Mouse (Mus musculus): ENCODE measurements around the gene Sertad1. TPM values are rescaled to one million over a fixed set of nuclear protein-coding genes. Genes with fewer than 3 reads are reported as not detected.
"Not testable (repeated sequence)": the region's sequence is repeated elsewhere in the genome, so short reads cannot be mapped to it uniquely, and the experiment has no call there.

Gene Sertad1
- polyA plus RNA-seq, 1 experiment from 2014 or later, result 41.0 TPM

DNA sequence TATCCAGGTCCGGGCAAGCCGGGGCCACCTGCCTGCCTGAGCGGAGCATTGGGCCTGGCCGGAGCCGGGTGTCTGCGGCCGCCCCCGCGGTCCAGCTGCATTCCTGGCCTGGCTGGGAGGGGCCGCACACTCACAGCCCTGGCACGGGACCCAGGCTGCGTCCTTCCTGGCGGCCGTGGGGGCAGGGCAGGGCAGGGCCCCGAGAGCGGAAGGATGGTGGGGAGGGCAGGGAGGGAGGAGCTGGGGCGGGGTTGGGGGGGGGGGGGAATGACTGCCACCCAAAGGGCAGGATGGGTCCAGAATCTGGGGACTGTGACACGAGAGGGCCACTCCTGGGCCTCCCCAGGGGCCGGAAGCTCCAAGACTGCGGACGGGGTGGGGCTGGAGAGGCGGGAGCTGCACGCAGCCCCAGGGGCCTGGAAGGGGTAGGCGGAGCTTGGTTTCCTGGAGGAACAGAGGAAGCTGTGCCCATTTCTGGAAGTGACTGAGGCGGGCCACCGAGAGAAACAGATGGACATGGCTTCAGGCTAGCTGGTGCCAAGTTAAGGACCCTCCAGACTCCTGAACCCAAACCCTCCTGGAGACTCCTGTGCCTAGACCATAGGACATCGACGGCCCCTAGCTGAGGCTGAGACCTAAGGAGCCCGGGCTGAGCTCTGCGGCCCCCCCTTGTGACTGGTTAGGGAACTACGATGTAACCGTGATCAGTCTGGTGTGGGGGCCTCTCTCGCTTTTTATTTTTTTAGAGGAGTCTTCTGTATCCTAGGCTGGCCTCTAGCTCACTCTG, 4.0 kb downstream of the Sertad1 start:
- H3K36me3 ChIP-seq, result peaks cover 9% of the 10 kb centered on the region
- peak overlapping the region; percentile 97 for H3K27ac ChIP-seq
- H3K27me3 ChIP-seq, result no peaks in the 10 kb centered on the region
- peak; percentile 86 for ATAC-seq (replicated peaks; ENCODE audit: low FRiP score)
- 0% methylated on average over 30 of the region's 33 CpGs for WGBS
- H3K4me1 ChIP-seq, result peaks cover 46% of the 10 kb centered on the region
- no peaks in the 10 kb centered on the region for H3K9me3 ChIP-seq (replicated peaks)
- peak overlapping the region; percentile 49 for H3K9ac ChIP-seq
- H3K4me3 ChIP-seq (replicated peaks), result peak overlapping the region; percentile 40
- H3K4me2 ChIP-seq, result peak overlapping the region; percentile 64

DNA sequence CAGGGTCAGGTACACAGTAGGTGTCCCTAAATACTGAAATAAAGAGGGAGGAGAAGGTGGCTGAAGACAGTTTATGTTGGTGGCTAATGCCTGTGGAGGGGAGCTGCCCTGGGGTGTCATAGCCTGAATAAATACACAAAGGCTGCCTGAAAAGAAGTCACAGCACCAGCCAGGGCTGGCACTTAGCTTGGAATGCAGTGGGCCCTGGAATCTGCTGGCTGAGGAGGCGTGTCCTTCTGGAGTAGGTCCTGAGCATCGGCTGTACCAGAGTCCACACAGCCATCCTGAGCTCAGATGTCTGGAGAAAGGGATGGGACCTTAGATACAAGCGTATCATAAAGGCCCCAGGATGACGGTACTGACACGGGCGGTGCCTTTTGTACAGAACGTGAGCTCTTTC, 5.1 kb downstream of the Sertad1 start:
- Histone ChIP-seq H3K27me3 (no peaks in the 10 kb centered on the region), H3K9me3 (replicated peaks) (no peaks in the 10 kb centered on the region), H3K4me2 (no peak overlapping the region), H3K36me3 (peaks cover 9% of the 10 kb centered on the region), H3K9ac (no peak overlapping the region), H3K4me3 (replicated peaks) (no peak overlapping the region), H3K4me1 (peaks cover 46% of the 10 kb centered on the region), H3K27ac (peak overlapping the region; percentile 97)
- 75% methylated on average over 7 of the region's 7 CpGs for WGBS
- ATAC-seq (replicated peaks; ENCODE audit: low FRiP score), result no peak

DNA sequence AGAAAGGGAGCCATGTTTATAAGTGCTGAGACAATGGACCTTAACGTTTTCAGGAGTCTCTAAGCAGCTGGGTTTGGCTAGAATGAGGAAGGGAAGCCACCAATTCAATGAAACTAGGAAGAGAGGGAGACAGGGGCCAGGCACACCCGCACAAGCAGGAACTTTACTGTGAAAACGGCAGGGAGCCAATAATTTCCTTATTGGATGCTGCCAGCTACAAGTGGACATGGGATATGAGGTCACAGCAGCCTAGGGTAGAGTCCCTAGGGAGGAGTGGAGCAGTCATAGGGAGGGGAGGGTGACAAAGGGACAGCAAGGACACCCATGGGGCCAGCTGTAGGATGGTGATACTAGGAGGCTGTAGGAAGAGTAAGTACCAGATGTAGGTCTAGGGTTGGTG, 6.3 kb downstream of the Sertad1 start:
- Histone ChIP-seq H3K9me3 (replicated peaks) (no peaks in the 10 kb centered on the region), H3K4me2 (no peak overlapping the region), H3K4me1 (peaks cover 48% of the 10 kb centered on the region), H3K9ac (no peak overlapping the region), H3K4me3 (replicated peaks) (no peak overlapping the region), H3K27me3 (no peaks in the 10 kb centered on the region), H3K27ac (no peak overlapping the region), H3K36me3 (peaks cover 9% of the 10 kb centered on the region)
- 69% methylated on average over 3 of the region's 3 CpGs for WGBS
- ATAC-seq (replicated peaks; ENCODE audit: low FRiP score), result no peak

DNA sequence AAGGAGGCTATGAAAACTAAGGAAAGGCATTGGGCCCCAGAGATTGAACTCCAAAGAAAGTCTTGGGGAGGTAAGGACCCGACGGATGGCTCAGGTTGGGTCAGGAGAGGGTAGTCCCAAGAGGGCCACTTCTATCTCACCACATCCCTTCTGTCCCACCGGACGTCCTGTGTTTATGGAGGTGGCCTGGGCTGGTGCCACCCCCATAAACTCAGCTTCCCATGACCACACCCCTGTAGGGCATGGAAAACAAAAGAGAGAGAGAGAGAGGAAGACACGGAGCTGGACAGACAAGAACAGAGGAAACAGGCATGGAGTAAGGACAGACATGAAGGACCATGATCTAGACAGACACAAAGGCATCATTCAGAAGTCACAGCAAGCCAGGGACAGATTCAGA, 6.7 kb downstream of the Sertad1 start:
- WGBS, result 78% methylated on average over 5 of the region's 5 CpGs
- no peak for ATAC-seq (replicated peaks; ENCODE audit: low FRiP score)
- no peak overlapping the region for H3K4me3 ChIP-seq (replicated peaks)
- no peaks in the 10 kb centered on the region for H3K27me3 ChIP-seq
- H3K27ac ChIP-seq, result no peak overlapping the region
- no peaks in the 10 kb centered on the region for H3K9me3 ChIP-seq (replicated peaks)
- H3K36me3 ChIP-seq, result peaks cover 9% of the 10 kb centered on the region
- peaks cover 44% of the 10 kb centered on the region for H3K4me1 ChIP-seq
- H3K9ac ChIP-seq, result no peak overlapping the region
- H3K4me2 ChIP-seq, result no peak overlapping the region

DNA sequence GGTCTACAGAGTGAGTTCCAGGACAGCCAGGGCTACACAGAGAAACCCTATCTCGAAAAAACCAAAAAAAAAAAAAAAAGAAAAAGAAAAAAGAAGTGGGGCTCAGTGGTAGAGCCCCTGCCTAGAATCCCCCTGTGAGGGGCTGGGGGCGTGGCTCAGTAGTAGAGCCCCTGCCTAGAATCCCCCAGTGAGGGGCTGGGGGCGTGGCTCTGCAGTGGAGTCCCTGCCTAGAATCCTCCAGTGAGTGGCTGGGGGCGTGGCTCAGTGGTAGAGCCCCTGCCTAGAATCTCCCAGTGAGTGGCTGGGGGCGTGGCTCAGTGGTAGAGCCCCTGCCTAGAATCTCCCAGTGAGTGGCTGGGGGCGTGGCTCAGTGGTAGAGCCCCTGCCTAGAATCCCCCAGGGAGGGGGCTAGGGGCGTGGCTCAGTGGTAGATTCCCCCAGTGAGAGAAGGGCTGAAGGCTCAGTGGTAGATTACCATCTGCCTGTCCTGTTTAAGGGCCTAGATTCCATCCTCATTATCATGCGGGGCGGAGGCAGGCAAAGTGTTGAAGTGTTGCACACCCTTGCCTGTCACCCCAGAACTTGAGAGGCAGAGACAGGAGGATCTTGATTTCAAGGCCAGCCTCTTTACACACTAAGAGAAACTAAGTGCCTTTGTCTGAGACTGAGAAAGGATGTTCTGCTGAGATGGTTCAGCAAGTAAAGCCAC, 8.1 kb downstream of the Sertad1 start:
- H3K4me3 ChIP-seq (replicated peaks); H3K4me2 ChIP-seq; ATAC-seq (replicated peaks; ENCODE audit: low FRiP score); H3K27me3 ChIP-seq; H3K9ac ChIP-seq; H3K9me3 ChIP-seq (replicated peaks); H3K27ac ChIP-seq; H3K36me3 ChIP-seq: not testable (repeated sequence)
- WGBS, result 88% methylated on average over 9 of the region's 9 CpGs
- peaks cover 30% of the 10 kb centered on the region for H3K4me1 ChIP-seq

DNA sequence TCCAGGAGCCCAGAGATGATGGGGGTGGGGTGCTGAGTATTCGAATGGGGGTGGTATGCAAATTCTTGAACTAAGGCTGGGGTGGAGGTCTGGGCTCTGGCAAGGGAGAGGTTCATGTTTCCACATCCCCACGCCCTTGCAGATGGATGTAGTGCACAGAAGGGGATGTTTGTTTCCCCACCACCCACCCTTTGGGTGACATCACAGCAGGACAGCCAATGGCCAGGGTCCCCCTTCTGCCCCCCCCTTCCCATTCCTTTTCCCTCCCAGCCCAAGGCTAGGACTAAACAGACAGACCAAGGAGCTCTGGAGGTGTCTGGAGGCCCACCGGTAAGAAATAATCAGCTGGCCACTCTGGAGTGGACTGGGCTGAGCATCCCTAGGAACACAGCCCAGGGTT, 12.3 kb downstream of the Sertad1 start, which contains the start of gene Prx:
Gene Prx (plus strand): TSS at position 289 of the 400 bp plus-strand sequence.
- H3K36me3 ChIP-seq, result no peaks in the 10 kb centered on the region
- WGBS, result 42% methylated on average over 3 of the region's 3 CpGs
- no peak within 1 kb of the TSS for H3K9ac ChIP-seq
- H3K4me3 ChIP-seq (replicated peaks), result no peak within 1 kb of the TSS
- H3K27me3 ChIP-seq, result no peaks in the 10 kb centered on the region
- H3K9me3 ChIP-seq (replicated peaks), result no peaks in the 10 kb centered on the region
- no peak within 1 kb of the TSS for H3K27ac ChIP-seq
- no peak within 1 kb of the TSS for H3K4me2 ChIP-seq
- 0 out of 2 replicates have a peak, but pooled peaks cover 9% of the 10 kb centered on the region for H3K4me1 ChIP-seq
- ATAC-seq (replicated peaks; ENCODE audit: low FRiP score), result no peak; the same call in 1 of the 2 replicates

DNA sequence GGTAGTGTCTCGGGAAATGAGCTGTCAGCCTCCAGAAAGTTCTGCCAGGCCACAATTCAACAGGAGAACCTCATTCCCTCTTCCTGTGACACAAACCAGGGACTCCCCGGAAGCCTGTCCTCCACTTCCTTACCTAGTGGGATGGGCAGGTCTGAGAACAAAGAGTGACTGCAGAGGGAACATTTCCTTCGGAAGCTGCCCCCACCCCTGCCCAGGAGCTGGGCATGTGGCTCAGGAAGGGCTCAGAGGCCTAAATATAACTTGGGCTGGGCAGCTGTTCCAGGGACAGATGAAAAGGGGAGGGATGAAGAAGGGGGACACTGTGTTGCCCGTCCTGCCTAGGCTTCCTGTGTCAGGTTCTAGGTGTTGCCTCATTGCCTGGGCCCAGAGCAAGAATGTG, 14.9 kb downstream of the Sertad1 start:
- H3K4me3 ChIP-seq (replicated peaks), result no peak overlapping the region
- H3K27me3 ChIP-seq, result no peaks in the 10 kb centered on the region
- H3K36me3 ChIP-seq, result no peaks in the 10 kb centered on the region
- no peak for ATAC-seq (replicated peaks; ENCODE audit: low FRiP score)
- peak overlapping the region; percentile 28; the same call in 1 of the 2 replicates for H3K27ac ChIP-seq
- 66% methylated on average over 4 of the region's 4 CpGs for WGBS
- H3K9me3 ChIP-seq (replicated peaks), result no peaks in the 10 kb centered on the region
- H3K4me1 ChIP-seq, result peaks cover 15% of the 10 kb centered on the region
- no peak overlapping the region for H3K9ac ChIP-seq
- no peak overlapping the region for H3K4me2 ChIP-seq

DNA sequence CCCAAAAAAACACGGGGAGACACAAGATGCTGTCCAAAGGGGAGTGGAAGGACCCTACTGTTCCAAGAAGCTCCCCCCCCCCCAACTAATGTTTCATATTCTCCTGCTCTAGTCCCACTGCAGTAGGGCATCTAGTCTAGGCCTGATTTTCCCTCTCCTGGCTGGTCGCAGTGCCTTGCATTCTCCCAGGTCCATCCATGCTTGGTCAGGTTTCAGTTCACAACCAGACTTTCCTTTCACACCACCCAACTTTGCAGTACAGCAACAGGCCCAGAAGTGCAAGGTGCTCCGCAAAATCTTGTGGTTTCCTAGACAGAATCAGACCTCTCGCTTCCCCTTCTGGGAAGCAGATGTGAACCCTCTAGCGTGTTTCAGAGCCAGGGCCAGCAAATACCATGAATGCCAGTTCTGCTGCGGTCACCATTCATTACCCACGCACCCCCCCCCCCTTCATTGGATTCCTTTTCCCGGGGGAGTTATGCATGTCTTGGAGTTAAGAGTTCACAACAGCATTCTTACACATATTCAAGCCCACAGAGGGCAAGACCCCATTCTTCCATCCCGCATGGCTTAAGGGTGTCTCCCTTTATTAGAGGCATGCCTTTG, 20.2 kb downstream of the Sertad1 start:
- ATAC-seq (replicated peaks; ENCODE audit: low FRiP score), result no peak
- no peaks in the 10 kb centered on the region for H3K9me3 ChIP-seq (replicated peaks)
- H3K4me2 ChIP-seq, result peak overlapping the region; percentile 77
- H3K4me3 ChIP-seq (replicated peaks), result peak overlapping the region; percentile 66
- peaks cover 27% of the 10 kb centered on the region for H3K4me1 ChIP-seq
- H3K27ac ChIP-seq, result peak overlapping the region; percentile 100
- no peaks in the 10 kb centered on the region for H3K36me3 ChIP-seq
- WGBS, result 33% methylated on average over 9 of the region's 9 CpGs
- peak overlapping the region; percentile 72; the same call in 1 of the 2 replicates for H3K9ac ChIP-seq
- no peaks in the 10 kb centered on the region for H3K27me3 ChIP-seq

DNA sequence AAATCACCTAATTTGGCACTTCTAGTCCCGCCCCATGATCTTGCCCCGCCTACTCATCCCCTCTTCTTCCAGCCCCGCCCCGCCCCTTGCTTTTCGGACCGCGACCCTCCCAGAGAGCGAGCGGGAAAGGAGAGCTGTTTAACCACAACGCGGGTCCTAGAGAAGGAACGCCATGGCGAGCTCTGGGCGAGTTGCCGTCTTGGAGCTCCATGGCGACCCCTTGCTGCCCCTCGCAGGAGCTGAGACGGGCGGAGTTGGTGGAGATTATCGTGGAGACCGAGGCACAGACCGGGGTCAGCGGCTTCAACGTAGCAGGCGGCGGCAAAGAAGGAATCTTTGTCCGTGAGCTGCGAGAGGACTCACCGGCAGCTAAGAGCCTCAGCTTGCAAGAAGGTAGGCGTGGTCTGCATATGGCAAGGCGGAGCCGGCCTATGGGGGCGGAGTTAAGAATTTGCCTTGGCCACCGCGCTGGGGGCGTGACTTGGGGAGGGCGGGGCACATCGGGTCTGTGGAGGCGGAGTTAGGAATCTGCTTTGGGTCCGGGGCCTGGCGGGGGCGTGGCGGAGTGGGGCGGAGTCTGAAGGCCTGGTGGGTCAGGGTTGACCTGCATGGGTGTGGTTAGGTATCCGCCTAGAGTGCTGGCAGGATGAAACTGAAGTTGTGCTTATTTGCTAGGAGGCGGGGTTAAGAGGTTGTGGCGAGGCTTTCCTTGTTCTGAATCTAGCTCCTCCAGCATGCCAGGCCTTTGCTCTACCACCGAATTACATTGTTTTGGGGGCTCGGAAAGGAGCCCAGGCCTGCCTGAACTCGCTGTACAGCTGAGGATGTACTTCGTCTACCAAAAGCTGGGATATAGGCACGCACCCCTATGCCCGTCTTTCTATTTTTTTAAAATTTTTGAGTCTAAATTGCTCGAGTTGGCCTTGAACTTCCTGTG, 21.3 kb downstream of the Sertad1 start:
- Histone ChIP-seq H3K27me3 (no peaks in the 10 kb centered on the region), H3K27ac (peak overlapping the region; percentile 100), H3K4me1 (peaks cover 25% of the 10 kb centered on the region), H3K9ac (peak overlapping the region; percentile 72), H3K9me3 (replicated peaks) (no peaks in the 10 kb centered on the region), H3K4me2 (peak overlapping the region; percentile 77), H3K36me3 (no peaks in the 10 kb centered on the region), H3K4me3 (replicated peaks) (peak overlapping the region; percentile 66)
- WGBS, result under 1% methylated on average over 54 of the region's 54 CpGs
- peak; percentile 94 for ATAC-seq (replicated peaks; ENCODE audit: low FRiP score)

DNA sequence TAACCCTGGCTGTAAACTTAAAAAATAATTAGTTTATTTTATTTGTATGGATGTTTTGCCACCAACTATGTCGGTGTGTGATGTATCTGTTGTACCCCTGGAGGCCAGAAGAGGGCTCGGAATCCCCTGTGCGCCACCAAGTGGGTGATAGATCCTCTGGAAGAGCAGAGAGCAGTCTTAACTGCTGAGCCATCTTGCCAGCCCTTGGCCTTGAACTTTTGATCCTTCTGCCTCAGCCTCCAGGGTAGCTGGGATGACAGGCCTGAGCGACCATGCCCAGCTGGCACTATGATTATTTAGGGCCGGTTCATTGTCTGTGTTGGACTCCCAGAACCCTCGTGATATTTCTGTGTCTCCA, 21.9 kb downstream of the Sertad1 start:
- H3K9ac ChIP-seq, result 0 out of 2 replicates have a peak overlapping the region, but pooled peaks have one; percentile 17
- peak overlapping the region; percentile 66 for H3K4me3 ChIP-seq (replicated peaks)
- WGBS, result 25% methylated on average over 6 of the region's 6 CpGs
- ATAC-seq (replicated peaks; ENCODE audit: low FRiP score), result peak; percentile 74
- H3K4me2 ChIP-seq, result peak overlapping the region; percentile 77
- H3K9me3 ChIP-seq (replicated peaks), result no peaks in the 10 kb centered on the region
- H3K4me1 ChIP-seq, result peaks cover 24% of the 10 kb centered on the region
- H3K27ac ChIP-seq, result peak overlapping the region; percentile 100
- H3K36me3 ChIP-seq, result no peaks in the 10 kb centered on the region
- H3K27me3 ChIP-seq, result no peaks in the 10 kb centered on the region

DNA sequence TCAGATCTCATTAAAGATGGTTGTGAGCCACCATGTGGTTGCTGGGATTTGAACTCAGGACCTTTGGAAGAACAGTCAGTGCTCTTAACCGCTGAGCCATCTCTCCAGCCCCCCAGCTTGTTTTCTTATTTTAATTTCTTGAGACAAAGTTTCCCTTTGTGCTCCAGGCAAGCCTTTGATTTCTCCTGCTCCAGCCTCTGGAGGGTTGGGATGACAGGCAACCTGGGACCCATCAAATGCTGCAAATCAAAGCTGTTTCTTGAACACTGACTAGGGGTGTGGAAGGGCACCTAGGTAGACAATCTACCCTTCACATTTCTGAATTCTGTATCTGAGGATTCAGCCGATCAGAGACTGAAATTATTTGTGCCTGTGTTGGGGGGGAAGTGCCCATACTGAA, 24.1 kb downstream of the Sertad1 start:
- Histone ChIP-seq H3K36me3 (no peaks in the 10 kb centered on the region), H3K27me3 (no peaks in the 10 kb centered on the region), H3K9ac (no peak overlapping the region), H3K4me2 (no peak overlapping the region), H3K27ac (no peak overlapping the region), H3K4me1 (peaks cover 30% of the 10 kb centered on the region), H3K4me3 (replicated peaks) (no peak overlapping the region), H3K9me3 (replicated peaks) (no peaks in the 10 kb centered on the region)
- ATAC-seq (replicated peaks; ENCODE audit: low FRiP score), result no peak
- WGBS, result 85% methylated on average over 2 of the region's 2 CpGs

Measured in kidney, embryonic 15.5 days (tissue).